Mouse (Mus musculus): ENCODE data around the gene Zfp423. TPM values are rescaled to one million over a fixed set of nuclear protein-coding genes. Genes with fewer than 3 reads are reported as not detected.

The Zfp423 gene
- polyA plus RNA-seq, 1 experiment from 2014 or later: 17.7 TPM

- 0 out of 2 replicates have a peak overlapping the region, but pooled peaks have one; percentile 31 for H3K9ac ChIP-seq (replicated peaks)
- 0 out of 2 replicates have a peak, but pooled peaks cover 4% of the 10 kb centered on the region for H3K27me3 ChIP-seq
- H3K4me2 ChIP-seq (replicated peaks): peak overlapping the region; percentile 48
- H3K36me3 ChIP-seq: no peaks in the 10 kb centered on the region
- ATAC-seq (replicated peaks): no peak
- H3K9me3 ChIP-seq: no peaks in the 10 kb centered on the region
- H3K4me3 ChIP-seq: peak overlapping the region; percentile 25; the same call in 1 of the 2 replicates
- 0 out of 2 replicates have a peak overlapping the region, but pooled peaks have one; percentile 32 for H3K27ac ChIP-seq (replicated peaks)
- H3K4me1 ChIP-seq: peaks cover 53% of the 10 kb centered on the region
- 14% methylated on average over 34 of the region's 34 CpGs for WGBS
These were observed 298.2 kb downstream of the Zfp423 start for GRCm38 (mm10) chr8:87660916-87661910.

DNA sequence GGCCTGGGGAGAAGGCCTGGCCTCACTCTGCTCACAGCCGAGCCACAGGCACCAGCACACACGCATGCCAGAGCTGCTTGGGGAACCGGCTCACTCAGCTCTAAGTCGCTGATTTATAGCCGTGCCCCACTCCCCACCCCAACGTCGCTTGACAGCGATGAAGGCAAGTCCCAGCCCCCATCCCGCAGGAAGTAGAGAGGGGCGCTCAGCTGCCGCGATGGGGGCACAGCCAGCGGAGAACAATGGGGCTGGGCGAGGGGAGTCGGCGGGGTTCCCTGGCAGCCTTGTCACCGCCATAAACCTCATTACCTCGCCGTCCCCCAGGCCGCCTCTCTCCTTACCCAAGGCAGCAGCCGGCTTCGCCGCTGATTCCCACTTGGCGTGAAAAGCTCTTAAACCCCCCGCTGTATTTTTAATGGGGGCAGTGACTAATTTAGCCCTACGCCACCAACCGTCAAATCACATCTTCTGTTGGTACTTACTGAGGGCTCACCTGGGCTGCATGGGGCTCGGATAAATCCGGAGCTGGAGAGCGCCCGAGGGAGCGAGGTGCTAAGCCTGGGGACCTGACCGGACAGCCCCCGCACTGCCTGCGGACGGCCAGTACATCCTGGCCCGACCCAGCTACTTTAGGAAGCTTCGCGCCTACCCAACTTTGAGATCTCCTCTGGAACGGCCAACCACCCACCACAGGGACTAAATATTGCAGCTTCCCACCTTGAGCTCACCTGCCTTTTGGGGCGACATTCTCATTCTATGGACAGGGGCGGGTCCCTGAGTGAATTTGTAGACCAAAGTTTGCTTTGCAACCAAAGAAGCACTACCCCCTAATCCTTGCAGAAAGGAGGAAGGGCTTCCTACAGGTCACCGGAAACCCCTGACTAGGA, 299.1 kb downstream of the Zfp423 start:
- Histone ChIP-seq H3K4me3 (peak overlapping the region; percentile 25), H3K27me3 (0 out of 2 replicates have a peak, but pooled peaks cover 4% of the 10 kb centered on the region), H3K9ac (replicated peaks) (peak overlapping the region; percentile 31), H3K4me2 (replicated peaks) (peak overlapping the region; percentile 48), H3K4me1 (peaks cover 53% of the 10 kb centered on the region), H3K9me3 (no peaks in the 10 kb centered on the region), H3K27ac (replicated peaks) (peak overlapping the region; percentile 42), H3K36me3 (no peaks in the 10 kb centered on the region)
- WGBS: 2% methylated on average over 43 of the region's 43 CpGs
- ATAC-seq (replicated peaks): peak; percentile 32

DNA sequence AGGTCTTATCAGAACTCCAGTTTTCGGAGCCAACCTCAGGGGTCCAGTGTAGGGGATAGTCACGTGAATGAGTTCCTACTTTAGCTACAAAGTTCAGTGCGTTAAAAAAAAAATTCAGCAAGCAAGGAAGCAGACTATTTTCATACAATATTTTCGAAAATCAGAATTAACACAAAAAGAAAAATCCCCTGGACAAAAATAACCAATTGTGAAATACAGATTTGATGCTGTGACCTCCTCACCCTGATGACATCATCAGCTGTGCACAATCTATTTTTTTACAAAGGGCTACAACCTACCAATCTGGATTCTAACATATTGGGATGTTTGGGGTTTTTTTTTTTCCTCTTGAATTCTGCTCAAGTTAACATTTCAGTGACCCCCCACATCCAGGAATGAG, 301.9 kb downstream of the Zfp423 start:
- Histone ChIP-seq H3K9me3 (no peaks in the 10 kb centered on the region), H3K9ac (replicated peaks) (no peak overlapping the region), H3K4me3 (no peak overlapping the region), H3K27me3 (0 out of 2 replicates have a peak, but pooled peaks cover 4% of the 10 kb centered on the region), H3K4me1 (peaks cover 37% of the 10 kb centered on the region), H3K27ac (replicated peaks) (no peak overlapping the region), H3K4me2 (replicated peaks) (no peak overlapping the region), H3K36me3 (no peaks in the 10 kb centered on the region)
- ATAC-seq (replicated peaks): no peak
- WGBS: 77% methylated on average over 4 of the region's 4 CpGs

- H3K27ac ChIP-seq (replicated peaks): no peak overlapping the region
These were observed 302.7 kb downstream of the Zfp423 start for GRCm38 (mm10) chr8:87656484-87657230.

GRCm38 (mm10) chr8:87655946-87656345, 303.4 kb downstream of the Zfp423 start:
- H3K36me3 ChIP-seq: no peaks in the 10 kb centered on the region
- no peak for ATAC-seq (replicated peaks)
- no peaks in the 10 kb centered on the region for H3K9me3 ChIP-seq
- no peak overlapping the region for H3K9ac ChIP-seq (replicated peaks)
- no peak overlapping the region for H3K27ac ChIP-seq (replicated peaks)
- peak overlapping the region; percentile 58 for H3K4me2 ChIP-seq (replicated peaks)
- 0 out of 2 replicates have a peak, but pooled peaks cover 2% of the 10 kb centered on the region for H3K27me3 ChIP-seq
- peaks cover 23% of the 10 kb centered on the region for H3K4me1 ChIP-seq
- WGBS: 80% methylated on average over 9 of the region's 9 CpGs
- H3K4me3 ChIP-seq: no peak overlapping the region

More at GRCm38 (mm10) chr8:87656484-87657230, 302.7 kb downstream of the Zfp423 start:
- ATAC-seq (replicated peaks): peak; percentile 71
- 0 out of 2 replicates have a peak overlapping the region, but pooled peaks have one; percentile 19 for H3K9ac ChIP-seq (replicated peaks)
- peak overlapping the region; percentile 58 for H3K4me2 ChIP-seq (replicated peaks)
- 7% methylated on average over 35 of the region's 35 CpGs for WGBS
- peak overlapping the region; percentile 38 for H3K4me3 ChIP-seq
- H3K4me1 ChIP-seq: peaks cover 30% of the 10 kb centered on the region
- H3K9me3 ChIP-seq: no peaks in the 10 kb centered on the region
- no peaks in the 10 kb centered on the region for H3K36me3 ChIP-seq
- 0 out of 2 replicates have a peak, but pooled peaks cover 4% of the 10 kb centered on the region for H3K27me3 ChIP-seq

- Histone ChIP-seq H3K9me3 (no peaks in the 10 kb centered on the region), H3K9ac (replicated peaks) (no peak overlapping the region), H3K27me3 (no peaks in the 10 kb centered on the region), H3K4me2 (replicated peaks) (no peak overlapping the region), H3K4me1 (peaks cover 25% of the 10 kb centered on the region), H3K27ac (replicated peaks) (no peak overlapping the region), H3K36me3 (no peaks in the 10 kb centered on the region), H3K4me3 (no peak overlapping the region)
- no peak for ATAC-seq (replicated peaks)
- 45% methylated on average over 9 of the region's 9 CpGs for WGBS
These were observed 311.6 kb downstream of the Zfp423 start for GRCm38 (mm10) chr8:87647781-87648180.

DNA sequence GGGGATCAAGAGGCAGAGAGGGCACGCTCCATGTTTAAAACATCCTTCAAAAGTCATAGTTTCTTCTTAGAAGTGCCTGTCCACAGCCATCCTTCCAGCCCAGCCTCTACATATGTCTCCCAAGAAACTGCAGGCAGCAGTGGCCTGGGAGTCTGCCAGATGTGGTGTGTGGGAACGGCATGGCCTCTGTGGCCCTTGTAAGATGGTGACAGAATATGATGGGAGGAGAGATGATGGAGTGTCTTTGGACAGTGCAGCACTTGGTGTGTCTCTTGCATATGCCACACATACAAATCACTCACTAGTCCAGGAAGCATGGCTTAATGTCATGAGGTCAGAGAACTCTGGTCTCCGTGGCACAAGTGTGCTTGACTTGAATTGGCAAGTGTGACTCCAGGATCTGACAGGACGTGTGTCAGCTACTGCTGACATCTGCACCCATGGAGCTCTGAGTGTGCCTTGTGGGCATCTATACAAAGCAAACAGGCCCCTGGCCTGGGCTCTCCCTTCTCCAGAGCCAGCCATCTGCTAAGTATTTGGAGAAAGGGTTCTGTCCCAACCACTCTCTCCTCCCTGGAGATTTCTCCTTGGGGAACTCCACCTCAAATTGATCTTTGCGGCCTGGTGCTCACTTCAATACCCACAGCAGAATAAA, 313.4 kb downstream of the Zfp423 start:
- ATAC-seq (replicated peaks): peak; percentile 29
- Histone ChIP-seq H3K4me1 (peaks cover 25% of the 10 kb centered on the region), H3K4me3 (no peak overlapping the region), H3K27ac (replicated peaks) (peak overlapping the region; percentile 76), H3K36me3 (no peaks in the 10 kb centered on the region), H3K9ac (replicated peaks) (no peak overlapping the region), H3K27me3 (no peaks in the 10 kb centered on the region), H3K4me2 (replicated peaks) (no peak overlapping the region), H3K9me3 (no peaks in the 10 kb centered on the region)
- WGBS: 74% methylated on average over 5 of the region's 5 CpGs

DNA sequence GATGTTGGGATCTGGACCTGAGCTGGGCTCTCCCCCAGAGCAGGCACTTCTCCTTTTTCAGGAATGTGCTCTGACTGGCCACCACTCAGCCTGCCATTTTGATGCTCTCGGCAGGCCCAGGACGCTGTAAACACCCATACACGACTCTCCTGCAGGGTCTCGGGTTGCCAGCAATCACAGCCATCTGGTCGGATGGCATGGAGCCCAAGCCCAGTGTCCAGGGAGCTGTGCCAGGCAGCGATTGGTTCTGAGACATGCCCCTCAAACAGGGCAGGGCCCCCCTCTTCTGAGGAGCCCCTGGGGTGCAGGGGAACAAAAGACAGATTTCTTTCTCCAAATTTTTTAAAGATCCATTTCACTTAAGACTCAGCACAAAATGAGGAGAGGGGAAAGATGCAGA, 314.0 kb downstream of the Zfp423 start:
- peak; percentile 86 for ATAC-seq (replicated peaks)
- H3K4me1 ChIP-seq: peaks cover 25% of the 10 kb centered on the region
- no peak overlapping the region for H3K9ac ChIP-seq (replicated peaks)
- no peaks in the 10 kb centered on the region for H3K36me3 ChIP-seq
- H3K4me3 ChIP-seq: no peak overlapping the region
- H3K27me3 ChIP-seq: no peaks in the 10 kb centered on the region
- no peaks in the 10 kb centered on the region for H3K9me3 ChIP-seq
- peak overlapping the region; percentile 76 for H3K27ac ChIP-seq (replicated peaks)
- H3K4me2 ChIP-seq (replicated peaks): 0 out of 2 replicates have a peak overlapping the region, but pooled peaks have one; percentile 13
- 10% methylated on average over 6 of the region's 6 CpGs for WGBS

GRCm38 (mm10) chr8:87640930-87641329, 318.5 kb downstream of the Zfp423 start:
- Histone ChIP-seq H3K9me3 (no peaks in the 10 kb centered on the region), H3K4me3 (no peak overlapping the region), H3K9ac (replicated peaks) (no peak overlapping the region), H3K27ac (replicated peaks) (no peak overlapping the region), H3K4me1 (peaks cover 16% of the 10 kb centered on the region), H3K27me3 (no peaks in the 10 kb centered on the region), H3K36me3 (no peaks in the 10 kb centered on the region), H3K4me2 (replicated peaks) (no peak overlapping the region)
- 32% methylated on average over 3 of the region's 3 CpGs for WGBS
- ATAC-seq (replicated peaks): no peak

GRCm38 (mm10) chr8:87636226-87636742, 323.1 kb downstream of the Zfp423 start:
- Histone ChIP-seq H3K27ac (replicated peaks) (no peak overlapping the region), H3K36me3 (no peaks in the 10 kb centered on the region), H3K4me3 (no peak overlapping the region), H3K4me2 (replicated peaks) (no peak overlapping the region), H3K9ac (replicated peaks) (no peak overlapping the region), H3K9me3 (no peaks in the 10 kb centered on the region), H3K27me3 (no peaks in the 10 kb centered on the region), H3K4me1 (no peaks in the 10 kb centered on the region)
- no peak for ATAC-seq (replicated peaks)
- WGBS: 85% methylated on average over 11 of the region's 11 CpGs
